In the genomic region with DNA sequence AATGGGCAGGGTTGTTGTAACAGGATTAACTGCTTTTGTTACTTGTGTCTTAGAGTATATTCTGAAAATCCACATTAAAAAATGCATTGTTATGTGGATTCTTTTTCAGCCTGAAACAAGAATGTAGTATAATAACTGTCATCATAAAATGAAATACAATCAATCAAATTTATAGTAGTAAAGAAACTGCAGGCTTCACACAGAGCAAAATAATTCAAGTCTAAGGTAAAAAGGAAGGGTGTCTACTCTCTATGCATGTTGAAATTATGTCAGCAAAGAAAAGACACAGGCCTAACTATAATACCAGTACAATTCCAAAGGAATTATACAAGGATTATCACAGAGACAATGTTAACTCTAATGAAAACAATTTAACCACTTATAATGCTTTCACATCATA, we compare ENCODE assay signal across 32 mouse cellular contexts.
"Had no signal": no experiment of that assay in that cellular context is flagged by ENCODE, and none has a peak within 500 bp of the region (broad histone marks: within the 10 kb centered on the region; RNA-seq: fewer than 3 reads in every experiment).

No protein-coding gene starts in this region.

- ATAC-seq: liver, embryonic 12.5 days; liver, postnatal 0 days; lung, postnatal 0 days; midbrain, embryonic 13.5 days; midbrain, embryonic 15.5 days; midbrain, embryonic 16.5 days had no signal

- H3K9ac ChIP-seq: limb, embryonic 12.5 days; limb, embryonic 13.5 days; limb, embryonic 15.5 days; liver, embryonic 12.5 days; liver, embryonic 13.5 days; liver, embryonic 14.5 days; liver, embryonic 15.5 days; liver, postnatal 0 days; lung, embryonic 14.5 days; lung, embryonic 15.5 days; midbrain, embryonic 12.5 days; midbrain, embryonic 13.5 days; midbrain, embryonic 15.5 days had no signal

- DNase-seq: left cerebral cortex, postnatal 4 days; liver; liver, embryonic 13.5 days; liver, postnatal 0 days; lung, adult 18-20 months; lung, adult 2 months; lung, embryonic 14.5 days; lung, postnatal 10 days; lung, postnatal 14 days; lung, postnatal 36 days; lung, postnatal 4 days; midbrain, embryonic 14.5 days had no signal

- H3K27me3 ChIP-seq: limb, embryonic 12.5 days; limb, embryonic 13.5 days; limb, embryonic 15.5 days; liver, embryonic 12.5 days; liver, embryonic 13.5 days; liver, embryonic 15.5 days; lung, embryonic 15.5 days; megakaryocyte, embryonic 14.5 days; midbrain, embryonic 12.5 days; midbrain, embryonic 13.5 days; midbrain, embryonic 15.5 days had no signal

- H3K9me3 ChIP-seq: limb, embryonic 10.5 days; limb, embryonic 12.5 days; limb, embryonic 13.5 days; limb, embryonic 15.5 days; liver, embryonic 12.5 days; liver, embryonic 13.5 days; liver, embryonic 15.5 days; lung, embryonic 15.5 days; megakaryocyte, embryonic 14.5 days; midbrain, embryonic 10.5 days; midbrain, embryonic 12.5 days; midbrain, embryonic 13.5 days; midbrain, embryonic 15.5 days had no signal

- H3K27ac ChIP-seq: left cerebral cortex, adult 2 months; limb, embryonic 10.5 days; limb, embryonic 12.5 days; limb, embryonic 13.5 days; limb, embryonic 15.5 days; liver, embryonic 12.5 days; liver, embryonic 13.5 days; liver, embryonic 14.5 days; liver, embryonic 15.5 days; lung, embryonic 15.5 days; macrophage; midbrain, embryonic 10.5 days; midbrain, embryonic 12.5 days; midbrain, embryonic 13.5 days; midbrain, embryonic 15.5 days had no signal

- H3K36me3 ChIP-seq: limb, embryonic 10.5 days; limb, embryonic 12.5 days; limb, embryonic 13.5 days; limb, embryonic 15.5 days; liver, embryonic 12.5 days; liver, embryonic 13.5 days; liver, embryonic 15.5 days; lung, embryonic 15.5 days; midbrain, embryonic 10.5 days; midbrain, embryonic 12.5 days; midbrain, embryonic 13.5 days; midbrain, embryonic 15.5 days had no signal

- H3K4me1 ChIP-seq: limb, embryonic 10.5 days; limb, embryonic 12.5 days; limb, embryonic 13.5 days; limb, embryonic 15.5 days; liver, embryonic 12.5 days; liver, embryonic 13.5 days; liver, embryonic 15.5 days; lung, embryonic 15.5 days; megakaryocyte, embryonic 14.5 days; midbrain, embryonic 10.5 days; midbrain, embryonic 12.5 days; midbrain, embryonic 13.5 days; midbrain, embryonic 15.5 days had no signal

- H3K4me3 ChIP-seq: left cerebral cortex, adult 2 months; limb, embryonic 10.5 days; limb, embryonic 12.5 days; limb, embryonic 13.5 days; limb, embryonic 15.5 days; liver, embryonic 12.5 days; liver, embryonic 13.5 days; liver, embryonic 15.5 days; lung, embryonic 15.5 days; megakaryocyte, embryonic 14.5 days; midbrain, embryonic 10.5 days; midbrain, embryonic 12.5 days; midbrain, embryonic 13.5 days; midbrain, embryonic 15.5 days; myocyte had no signal

- H3K4me2 ChIP-seq: limb, embryonic 12.5 days; limb, embryonic 13.5 days; limb, embryonic 15.5 days; liver, embryonic 11.5 days; liver, embryonic 12.5 days; liver, embryonic 13.5 days; liver, embryonic 15.5 days; lung, embryonic 14.5 days; lung, embryonic 15.5 days; midbrain, embryonic 11.5 days; midbrain, embryonic 12.5 days; midbrain, embryonic 13.5 days; midbrain, embryonic 15.5 days had no signal
